Mouse (Mus musculus): ENCODE data around the gene Fgf18. TPM values are rescaled to one million over a fixed set of nuclear protein-coding genes. Genes with fewer than 3 reads are reported as not detected.

Gene Fgf18
- polyA plus RNA-seq, 2 experiments = 18.5 to 24.0 TPM

DNA sequence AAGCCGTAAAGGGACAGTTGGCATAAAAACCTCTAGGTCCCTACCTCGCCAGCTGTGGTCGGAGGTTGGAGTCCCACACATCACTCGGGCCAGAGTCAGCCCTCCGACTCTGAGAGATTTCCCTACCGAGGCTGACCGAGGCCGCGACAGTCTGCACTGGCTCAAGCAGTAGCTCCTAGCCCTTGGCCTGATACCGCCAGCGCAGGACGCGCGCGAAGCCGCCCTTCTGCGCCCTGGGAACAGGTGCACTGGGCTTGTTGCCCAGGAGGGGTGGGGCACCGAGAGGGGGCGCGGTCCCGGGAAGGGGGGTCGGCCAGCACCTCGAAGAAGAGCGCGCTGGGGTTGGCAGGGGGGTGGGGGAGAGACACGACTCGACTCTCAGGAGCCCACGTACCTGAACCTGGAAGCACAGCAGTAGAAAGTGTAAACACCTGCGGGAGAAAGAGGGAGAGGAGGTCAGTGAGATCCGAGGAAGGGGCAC, 509 bp downstream of the Fgf18 start:
- TF ChIP-seq POLR2A (IDR thresholded peaks at IDR 0.05; ENCODE audit: borderline replicate concordance, extremely low read depth, insufficient read depth, insufficient read length) = no peak
- H3K27me3 ChIP-seq (ENCODE audit: control insufficient read depth, insufficient read depth, low read length) = 0 out of 2 replicates have a peak, but pooled peaks cover 9% of the 10 kb centered on the region
- H3K9me3 ChIP-seq (ENCODE audit: control insufficient read depth, low read length) = no peaks in the 10 kb centered on the region
- peaks cover 30% of the 10 kb centered on the region for H3K4me1 ChIP-seq (ENCODE audit: control insufficient read depth, insufficient read depth, low read length)
- DNase-seq (ENCODE audit: low spot score) = no peak
- no peak for ATAC-seq (ENCODE audit: low FRiP score, low read depth)
- peak overlapping the region; percentile 94 for H3K4me2 ChIP-seq (replicated peaks; ENCODE audit: low read depth, low read length, severe bottlenecking)
- peak overlapping the region; percentile 80; the same call in 1 of the 2 replicates for H3K27ac ChIP-seq (replicated peaks; ENCODE audit: low read depth, low read length)
- WGBS = under 1% methylated on average over 29 of the region's 30 CpGs
- peaks cover 21% of the 10 kb centered on the region for H3K36me3 ChIP-seq (ENCODE audit: control insufficient read depth, insufficient read depth, low read length)
- peak overlapping the region; percentile 70 for H3K9ac ChIP-seq (ENCODE audit: low read depth, low read length, severe bottlenecking)
- H3K4me3 ChIP-seq (replicated peaks; ENCODE audit: low read length) = peak overlapping the region; percentile 69

DNA sequence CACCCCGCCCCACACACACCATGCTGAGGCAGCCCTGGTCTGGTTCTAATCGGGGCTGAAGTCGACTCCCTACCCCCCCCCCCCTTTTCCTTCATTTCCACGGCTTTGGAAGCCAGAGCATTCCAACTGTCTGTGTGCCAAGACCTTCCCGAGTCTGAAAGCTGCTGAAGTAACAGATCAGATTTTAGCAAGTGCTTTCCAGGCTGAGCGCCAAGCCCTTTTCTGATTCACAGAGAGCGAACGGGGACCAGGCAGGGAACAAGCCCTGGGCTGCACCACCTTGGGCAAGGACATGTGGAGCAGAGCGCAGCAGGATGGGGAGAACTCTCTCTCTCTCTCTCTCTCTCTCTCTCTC, 1.1 kb downstream of the Fgf18 start:
- peak; percentile 59 for ATAC-seq (ENCODE audit: low FRiP score, low read depth)
- Histone ChIP-seq H3K9ac (ENCODE audit: low read depth, low read length, severe bottlenecking) (peak overlapping the region; percentile 70; the same call in 1 of the 2 replicates), H3K36me3 (ENCODE audit: control insufficient read depth, insufficient read depth, low read length) (peaks cover 18% of the 10 kb centered on the region), H3K4me2 (replicated peaks; ENCODE audit: low read depth, low read length, severe bottlenecking) (peak overlapping the region; percentile 94), H3K9me3 (ENCODE audit: control insufficient read depth, low read length) (no peaks in the 10 kb centered on the region), H3K4me1 (ENCODE audit: control insufficient read depth, insufficient read depth, low read length) (peaks cover 30% of the 10 kb centered on the region), H3K27ac (replicated peaks; ENCODE audit: low read depth, low read length) (peak overlapping the region; percentile 80; the same call in 1 of the 2 replicates), H3K4me3 (replicated peaks; ENCODE audit: low read length) (peak overlapping the region; percentile 69), H3K27me3 (ENCODE audit: control insufficient read depth, insufficient read depth, low read length) (0 out of 2 replicates have a peak, but pooled peaks cover 9% of the 10 kb centered on the region)
- DNase-seq (ENCODE audit: low spot score) = peak; percentile 98
- WGBS = 6% methylated on average over 9 of the region's 9 CpGs
- no peak for TF ChIP-seq POLR2A (IDR thresholded peaks at IDR 0.05; ENCODE audit: borderline replicate concordance, extremely low read depth, insufficient read depth, insufficient read length)

DNA sequence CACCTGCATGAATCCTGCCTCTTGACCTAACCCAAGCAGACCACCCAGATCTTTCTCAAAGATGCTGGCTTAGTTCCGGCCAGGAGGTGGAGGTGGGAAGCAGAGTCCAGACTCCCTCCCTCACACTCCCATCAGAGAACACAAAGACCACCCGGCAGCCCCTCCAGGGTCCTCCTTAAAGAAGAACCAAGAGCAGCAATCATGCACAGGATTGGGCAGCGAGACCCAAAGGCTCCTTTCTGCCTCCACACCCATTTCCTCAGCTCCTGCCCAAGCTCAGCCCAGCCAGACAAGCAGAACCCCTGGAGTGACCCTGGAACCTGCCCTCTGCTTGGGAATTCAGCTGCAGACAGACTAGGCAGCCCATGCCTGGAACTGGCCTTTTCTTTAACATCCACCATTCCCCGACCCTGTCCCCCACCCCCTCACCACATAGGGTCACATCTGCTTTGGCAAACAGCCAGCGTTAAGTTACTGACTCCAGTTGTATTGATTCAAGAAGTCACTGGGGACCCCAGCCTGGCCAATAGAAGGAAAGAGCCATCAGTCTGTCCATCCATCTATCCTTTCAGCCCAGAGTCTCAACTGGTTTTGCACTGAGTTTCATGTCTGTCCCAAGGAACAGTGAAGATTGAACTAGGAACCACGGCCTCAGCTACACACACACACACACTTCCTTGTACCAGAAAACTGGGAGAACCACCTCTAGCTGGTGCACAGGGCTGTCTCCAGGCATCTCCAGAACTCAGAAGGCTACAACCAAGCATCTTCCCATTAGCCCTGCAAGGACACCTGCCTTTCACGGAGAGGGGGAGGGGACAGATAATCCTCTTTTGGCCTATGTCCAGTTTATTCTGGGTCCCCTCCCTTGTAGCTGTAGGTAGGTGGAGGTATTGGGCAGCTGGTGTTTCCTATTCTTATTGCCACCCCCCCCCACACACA, 1.7 kb downstream of the Fgf18 start:
- 16% methylated on average over 7 of the region's 7 CpGs for WGBS
- H3K4me1 ChIP-seq (ENCODE audit: control insufficient read depth, insufficient read depth, low read length) = peaks cover 30% of the 10 kb centered on the region
- ATAC-seq (ENCODE audit: low FRiP score, low read depth) = peak; percentile 3; the same call in 1 of the 2 replicates
- no peak for DNase-seq (ENCODE audit: low spot score)
- 0 out of 2 replicates have a peak, but pooled peaks cover 9% of the 10 kb centered on the region for H3K27me3 ChIP-seq (ENCODE audit: control insufficient read depth, insufficient read depth, low read length)
- no peak for TF ChIP-seq POLR2A (IDR thresholded peaks at IDR 0.05; ENCODE audit: borderline replicate concordance, extremely low read depth, insufficient read depth, insufficient read length)
- H3K27ac ChIP-seq (replicated peaks; ENCODE audit: low read depth, low read length) = no peak overlapping the region
- H3K4me2 ChIP-seq (replicated peaks; ENCODE audit: low read depth, low read length, severe bottlenecking) = peak overlapping the region; percentile 94
- peak overlapping the region; percentile 69 for H3K4me3 ChIP-seq (replicated peaks; ENCODE audit: low read length)
- no peak overlapping the region; the same call in 1 of the 2 replicates for H3K9ac ChIP-seq (ENCODE audit: low read depth, low read length, severe bottlenecking)
- peaks cover 12% of the 10 kb centered on the region for H3K36me3 ChIP-seq (ENCODE audit: control insufficient read depth, insufficient read depth, low read length)
- H3K9me3 ChIP-seq (ENCODE audit: control insufficient read depth, low read length) = no peaks in the 10 kb centered on the region

DNA sequence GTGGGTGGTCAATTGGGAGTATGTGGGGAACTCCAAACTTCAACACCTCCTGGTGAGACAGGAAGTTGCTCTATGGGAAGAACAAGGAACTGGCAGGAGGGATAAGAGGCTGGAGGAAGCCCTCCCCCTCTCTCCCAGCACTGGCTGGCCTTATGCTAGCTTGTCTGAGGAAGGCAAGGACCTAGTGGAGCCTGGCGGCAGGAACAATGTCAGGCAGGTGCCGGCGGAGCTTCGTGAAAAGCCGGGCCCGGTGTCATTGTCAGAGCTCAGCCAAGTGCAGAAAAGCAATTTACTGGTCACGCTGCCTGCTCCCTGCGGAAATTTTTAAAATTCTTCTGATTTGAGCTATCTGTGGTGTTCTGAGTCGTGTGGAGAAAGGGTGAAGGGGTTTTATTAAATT, 3.3 kb downstream of the Fgf18 start:
- Histone ChIP-seq H3K9me3 (ENCODE audit: control insufficient read depth, low read length) (no peaks in the 10 kb centered on the region), H3K27ac (replicated peaks; ENCODE audit: low read depth, low read length) (no peak overlapping the region), H3K4me2 (replicated peaks; ENCODE audit: low read depth, low read length, severe bottlenecking) (peak overlapping the region; percentile 94), H3K4me1 (ENCODE audit: control insufficient read depth, insufficient read depth, low read length) (peaks cover 30% of the 10 kb centered on the region), H3K4me3 (replicated peaks; ENCODE audit: low read length) (no peak overlapping the region), H3K9ac (ENCODE audit: low read depth, low read length, severe bottlenecking) (no peak overlapping the region), H3K36me3 (ENCODE audit: control insufficient read depth, insufficient read depth, low read length) (peaks cover 3% of the 10 kb centered on the region; the same call in 1 of the 2 replicates), H3K27me3 (ENCODE audit: control insufficient read depth, insufficient read depth, low read length) (0 out of 2 replicates have a peak, but pooled peaks cover 9% of the 10 kb centered on the region)
- no peak for TF ChIP-seq POLR2A (IDR thresholded peaks at IDR 0.05; ENCODE audit: borderline replicate concordance, extremely low read depth, insufficient read depth, insufficient read length)
- 35% methylated on average over 9 of the region's 9 CpGs for WGBS
- ATAC-seq (ENCODE audit: low FRiP score, low read depth) = no peak
- no peak for DNase-seq (ENCODE audit: low spot score)

DNA sequence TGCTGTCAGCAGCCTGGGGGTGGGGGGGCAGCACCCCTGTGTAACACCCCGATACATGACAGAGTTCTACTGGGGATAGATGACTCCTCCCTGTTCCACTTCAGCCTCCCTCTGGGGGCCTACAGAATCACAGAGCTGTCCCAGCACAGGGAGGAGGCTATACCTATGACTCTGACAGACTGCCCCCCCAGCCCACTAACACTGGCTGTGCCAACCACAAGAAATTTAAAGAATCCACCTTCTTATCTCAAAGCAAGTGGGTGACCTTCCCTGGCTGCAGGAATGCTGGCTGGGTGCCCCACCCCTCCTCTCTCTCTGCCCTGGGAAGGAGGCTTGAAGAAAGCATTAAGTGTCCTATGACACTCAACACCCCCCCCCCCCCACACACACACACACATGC, 4.4 kb downstream of the Fgf18 start:
- no peak overlapping the region for H3K4me2 ChIP-seq (replicated peaks; ENCODE audit: low read depth, low read length, severe bottlenecking)
- peaks cover 28% of the 10 kb centered on the region for H3K4me1 ChIP-seq (ENCODE audit: control insufficient read depth, insufficient read depth, low read length)
- H3K9me3 ChIP-seq (ENCODE audit: control insufficient read depth, low read length) = no peaks in the 10 kb centered on the region
- no peak overlapping the region for H3K9ac ChIP-seq (ENCODE audit: low read depth, low read length, severe bottlenecking)
- ATAC-seq (ENCODE audit: low FRiP score, low read depth) (no peak), DNase-seq (ENCODE audit: low spot score) (no peak)
- WGBS = 70% methylated on average over 1 of the region's 1 CpGs
- TF ChIP-seq POLR2A (IDR thresholded peaks at IDR 0.05; ENCODE audit: borderline replicate concordance, extremely low read depth, insufficient read depth, insufficient read length) = no peak
- no peak overlapping the region for H3K27ac ChIP-seq (replicated peaks; ENCODE audit: low read depth, low read length)
- no peak overlapping the region for H3K4me3 ChIP-seq (replicated peaks; ENCODE audit: low read length)
- H3K27me3 ChIP-seq (ENCODE audit: control insufficient read depth, insufficient read depth, low read length) = 0 out of 2 replicates have a peak, but pooled peaks cover 9% of the 10 kb centered on the region
- H3K36me3 ChIP-seq (ENCODE audit: control insufficient read depth, insufficient read depth, low read length) = peaks cover 3% of the 10 kb centered on the region; the same call in 1 of the 2 replicates
